Mouse (Mus musculus) spleen, adult 12 weeks (tissue): ENCODE measurements around the gene Fcrl5.
A peak's percentile ranks its signal among the peaks of the same experiment; 100 is the strongest.

ENCODE experiments used
- DNase-seq: peaks from one replicate; pipeline ENCODE4 v3.0.0; 2022; ENCODE audit warnings: low spot score

Fcrl5 gene

GRCm38 (mm10) chr3:87528841-87529240 is 93.3 kb downstream of the Fcrl5 start:
- no peak for DNase-seq

- peak; percentile 27 for DNase-seq
Observed at GRCm38 (mm10) chr3:87529568-87529967, 94.0 kb downstream of the Fcrl5 start.

- no peak for DNase-seq
Observed at GRCm38 (mm10) chr3:87530234-87530633, 94.7 kb downstream of the Fcrl5 start.

- no peak for DNase-seq
Observed at GRCm38 (mm10) chr3:87533667-87534378, 98.2 kb downstream of the Fcrl5 start.

- no peak for DNase-seq
Observed at GRCm38 (mm10) chr3:87538034-87538433, 102.5 kb downstream of the Fcrl5 start.

GRCm38 (mm10) chr3:87540028-87540675 is 104.6 kb downstream of the Fcrl5 start:
- no peak for DNase-seq

- no peak for DNase-seq
Observed at GRCm38 (mm10) chr3:87540714-87541113, 105.1 kb downstream of the Fcrl5 start.

- DNase-seq, result no peak
Observed at GRCm38 (mm10) chr3:87542481-87543215, 107.1 kb downstream of the Fcrl5 start.

- DNase-seq, result no peak
Observed at GRCm38 (mm10) chr3:87545554-87545953, 110.0 kb downstream of the Fcrl5 start.

GRCm38 (mm10) chr3:87546291-87546721 is 110.7 kb downstream of the Fcrl5 start:
- no peak for DNase-seq

GRCm38 (mm10) chr3:87549908-87550307 is 114.3 kb downstream of the Fcrl5 start:
- no peak for DNase-seq
